Mouse (Mus musculus) cerebellum, adult 2 months (tissue): ENCODE results near the gene Prrc2c.

ENCODE experiments used
- CTCF ChIP-seq: fragments of 200-500 bp; IDR thresholded peaks from 2 replicates; pipeline ENCODE4 v1.5.1; 2011; ENCODE audit warnings: low read depth, mild to moderate bottlenecking, control low read depth, low read length, moderate library complexity, borderline replicate concordance; ENCODE audit not compliant: insufficient read depth
- POLR2A ChIP-seq: fragments of 200-500 bp; IDR thresholded peaks from 2 replicates; pipeline ENCODE4 v1.6.1; 2011; ENCODE audit warnings: low read length, control low read depth, borderline replicate concordance; ENCODE audit not compliant: insufficient read depth

DNA sequence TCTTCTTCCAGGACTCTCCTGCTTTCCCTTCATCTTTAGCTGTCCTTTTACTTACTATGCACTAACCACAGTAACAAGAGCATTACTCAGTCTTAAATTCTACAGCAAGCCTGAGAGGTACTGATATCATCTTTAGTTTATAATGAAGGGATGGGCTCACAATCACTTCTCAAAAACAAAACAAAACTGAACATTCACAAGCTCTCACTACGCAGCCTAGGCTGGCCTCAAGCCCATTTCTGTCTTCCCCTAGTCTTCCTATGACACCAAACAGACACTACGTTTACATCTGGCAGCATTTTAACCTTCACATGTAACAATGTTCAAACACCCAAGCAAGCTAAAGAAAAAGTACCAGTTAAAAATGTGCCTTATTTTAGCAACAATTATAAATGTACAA, 1.9 kb downstream of the Prrc2c start:
- TF ChIP-seq POLR2A (no peak), CTCF (no peak)
